Mouse (Mus musculus) gastrocnemius, adult 2 months (tissue): ENCODE measurements at regions not wholly inside any gene's neighbourhood (a gene's known extent, or its start where the extent isn't known, plus 50 kb on each side); places are given as distances from the start of the nearest gene placed in this dataset.
"Not testable (repeated sequence)": the region's sequence is repeated elsewhere in the genome, so short reads cannot be mapped to it uniquely, and the experiment has no call there.

ENCODE experiments used
- DNase-seq: peaks from one replicate; pipeline ENCODE4 v3.0.0; 2022
- H3K27ac ChIP-seq: fragments of 200-600 bp; 2 replicates; pipeline ENCODE4 v1.8.1; 2022; ENCODE audit warnings: mild to moderate bottlenecking
- H3K4me3 ChIP-seq: fragments of 200-600 bp; 2 replicates; pipeline ENCODE4 v1.8.1; 2022; ENCODE audit warnings: mild to moderate bottlenecking, moderate library complexity
- CTCF ChIP-seq: fragments of 200-600 bp; IDR thresholded peaks from 2 replicates; pipeline ENCODE4 v1.8.1; 2022; ENCODE audit warnings: antibody characterized with exemption, mild to moderate bottlenecking, moderate library complexity
- intact Hi-C: fragments of 180-260 bp; cut with DNase I; formaldehyde crosslinking; loops from one replicate; pipeline ENCODE4 v1.15.1; 2025

GRCm38 (mm10) chr5:97279455-97279854 lies 112.7 kb downstream of the Naa11 start:
- intact Hi-C loops = no loop called here
- Histone ChIP-seq H3K27ac (no peak overlapping the region), H3K4me3 (no peak overlapping the region)
- no peak for DNase-seq
- no peak for TF ChIP-seq CTCF

GRCm38 (mm10) chr5:97277795-97278572 lies 114.2 kb downstream of the Naa11 start:
- no peak for TF ChIP-seq CTCF
- no peak for DNase-seq
- intact Hi-C loops = no loop called here
- no peak overlapping the region for H3K4me3 ChIP-seq
- H3K27ac ChIP-seq = no peak overlapping the region

GRCm38 (mm10) chr5:97276724-97277123 lies 115.5 kb downstream of the Naa11 start:
- no peak for DNase-seq
- no peak for TF ChIP-seq CTCF
- intact Hi-C loops = no loop called here
- H3K27ac ChIP-seq = no peak overlapping the region
- no peak overlapping the region for H3K4me3 ChIP-seq

- not testable (repeated sequence) for DNase-seq
Measured at GRCm38 (mm10) chr5:97264666-97265065, 127.5 kb downstream of the Naa11 start.

GRCm38 (mm10) chr5:97257106-97257505 lies 135.1 kb downstream of the Naa11 start:
- no peak for DNase-seq
- Histone ChIP-seq H3K27ac (no peak overlapping the region), H3K4me3 (no peak overlapping the region)
- no peak for TF ChIP-seq CTCF
- intact Hi-C loops = no loop called here

More at GRCm38 (mm10) chr5:97264666-97265065, 127.5 kb downstream of the Naa11 start:
- H3K4me3 ChIP-seq, intact Hi-C loops, H3K27ac ChIP-seq: not testable (repeated sequence)

GRCm38 (mm10) chr5:97256445-97257060 lies 135.6 kb downstream of the Naa11 start:
- no peak for DNase-seq
- no peak for TF ChIP-seq CTCF
- Histone ChIP-seq H3K27ac (no peak overlapping the region), H3K4me3 (no peak overlapping the region)
- intact Hi-C loops = no loop called here

GRCm38 (mm10) chr5:97236930-97237329 lies 125.5 kb upstream of the Paqr3 start:
- no peak for TF ChIP-seq CTCF
- DNase-seq = no peak
- intact Hi-C loops = no loop called here
- Histone ChIP-seq H3K4me3 (no peak overlapping the region), H3K27ac (no peak overlapping the region)

- TF ChIP-seq CTCF = no peak
- Histone ChIP-seq H3K4me3 (no peak overlapping the region), H3K27ac (no peak overlapping the region)
- intact Hi-C loops = no loop called here
- DNase-seq = no peak
Measured at GRCm38 (mm10) chr5:97226425-97226824, 115.0 kb upstream of the Paqr3 start.

- intact Hi-C loops = no loop called here
- DNase-seq = no peak
- Histone ChIP-seq H3K4me3 (no peak overlapping the region), H3K27ac (no peak overlapping the region)
- TF ChIP-seq CTCF = no peak
Measured at GRCm38 (mm10) chr5:97223238-97223857, 112.0 kb upstream of the Paqr3 start.

- no peak for DNase-seq
- no peak overlapping the region for H3K4me3 ChIP-seq
- no peak for TF ChIP-seq CTCF
- intact Hi-C loops = no loop called here
- H3K27ac ChIP-seq = no peak overlapping the region
Measured at GRCm38 (mm10) chr5:97222489-97223237, 111.3 kb upstream of the Paqr3 start.

GRCm38 (mm10) chr5:97218712-97219111 lies 107.3 kb upstream of the Paqr3 start:
- intact Hi-C loops = no loop called here
- Histone ChIP-seq H3K4me3 (no peak overlapping the region), H3K27ac (no peak overlapping the region)
- no peak for DNase-seq
- no peak for TF ChIP-seq CTCF

- Histone ChIP-seq H3K27ac (no peak overlapping the region), H3K4me3 (no peak overlapping the region)
- TF ChIP-seq CTCF = no peak
- no peak for DNase-seq
- intact Hi-C loops = no loop called here
Measured at GRCm38 (mm10) chr5:97205606-97206005, 94.2 kb upstream of the Paqr3 start.

GRCm38 (mm10) chr5:97204337-97204736 lies 92.9 kb upstream of the Paqr3 start:
- no peak overlapping the region for H3K4me3 ChIP-seq
- DNase-seq = no peak
- no peak overlapping the region for H3K27ac ChIP-seq
- intact Hi-C loops = no loop called here
- TF ChIP-seq CTCF = no peak
